Mouse (Mus musculus) limb, embryonic 12.5 days (tissue): ENCODE measurements around the gene Slc17a5. TPM values are rescaled to one million over a fixed set of nuclear protein-coding genes. Genes with fewer than 3 reads are reported as not detected.

Source experiments
- ATAC-seq: fragments of 200-750 bp; cut with Nextera tagmentation; 2 replicates; pipeline ENCODE4 v1.8.0; 2017; ENCODE audit warnings: low read depth, moderate TSS enrichment; ENCODE audit not compliant: insufficient number of reproducible peaks, insufficient read depth, low FRiP score, low TSS enrichment
- H3K27ac ChIP-seq: fragments of 300-500 bp; sonication (generic); 2 replicates; pipeline ENCODE4 v1.5.1; 2016; ENCODE audit warnings: mild to moderate bottlenecking, moderate library complexity
- H3K27me3 ChIP-seq: fragments of 300-500 bp; sonication (generic); 2 replicates; pipeline ENCODE4 v1.6.1; 2016; ENCODE audit warnings: mild to moderate bottlenecking, moderate library complexity
- H3K36me3 ChIP-seq: fragments of 300-500 bp; sonication (generic); 2 replicates; pipeline ENCODE4 v1.6.1; 2016; ENCODE audit warnings: mild to moderate bottlenecking, moderate library complexity
- H3K4me1 ChIP-seq: fragments of 300-500 bp; sonication (generic); replicated peaks from 2 replicates; pipeline ENCODE4 v1.6.1; 2016
- H3K4me2 ChIP-seq: fragments of 300-500 bp; sonication (generic); 2 replicates; pipeline ENCODE4 v1.6.1; 2016; ENCODE audit warnings: mild to moderate bottlenecking, moderate library complexity
- H3K4me3 ChIP-seq: fragments of 300-500 bp; sonication (generic); replicated peaks from 2 replicates; pipeline ENCODE4 v1.5.1; 2016; ENCODE audit warnings: mild to moderate bottlenecking
- H3K9ac ChIP-seq: fragments of 300-500 bp; sonication (generic); replicated peaks from 2 replicates; pipeline ENCODE4 v1.6.1; 2016; ENCODE audit warnings: mild to moderate bottlenecking, moderate library complexity
- H3K9me3 ChIP-seq: fragments of 300-500 bp; sonication (generic); 2 replicates; pipeline ENCODE4 v1.6.1; 2016; ENCODE audit warnings: mild to moderate bottlenecking, moderate library complexity
- WGBS: fragments of 180-500 bp; shearing (Covaris S2); methylation state at CpG from one replicate; pipeline ENCODE4 v1.1.7; 2016; 5-methylcytosine and 5-hydroxymethylcytosine counted together
- polyA plus RNA-seq: library from polyadenylated mRNA; unstranded; fragments of >200 nt; fragmentation: Nextera tagmentation; extraction: Ambion mirVana; gene quantifications from 2 replicates; pipeline ENCODE4 v1.2.1, GENCODE M21; 2016

Slc17a5 gene
- polyA plus RNA-seq = 17.3 and 18.2 TPM in 2 replicates

DNA sequence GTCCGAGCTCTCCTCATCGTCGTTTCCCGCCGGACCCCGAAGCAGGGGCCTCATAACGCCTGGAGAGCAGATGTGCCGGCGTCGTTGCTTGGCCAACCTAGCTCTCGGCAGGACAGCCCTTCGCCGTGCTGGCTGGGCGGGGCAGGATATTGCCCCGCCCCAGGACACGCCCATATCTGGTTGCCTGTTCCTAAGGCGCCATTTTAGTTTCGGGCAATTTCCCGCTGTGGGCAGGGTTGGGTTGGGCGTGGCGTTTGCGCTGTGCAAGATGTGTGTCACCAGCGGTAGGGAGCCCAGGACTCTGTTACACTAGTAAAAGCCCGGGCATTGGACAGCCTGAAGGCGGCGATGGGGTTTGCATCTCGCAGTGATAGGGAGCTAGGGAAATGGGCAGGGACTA is at the start of gene Slc17a5:
Gene Slc17a5, minus strand, starts transcription at position 128 of the 400 bp plus-strand sequence.
- ATAC-seq = peak; percentile 97
- H3K27ac ChIP-seq = peak within 1 kb of the TSS; percentile 88
- H3K4me1 ChIP-seq = peaks cover 7% of the 10 kb centered on the region
- peak within 1 kb of the TSS; percentile 73 for H3K4me3 ChIP-seq
- H3K4me2 ChIP-seq = peak within 1 kb of the TSS; percentile 61
- H3K27me3 ChIP-seq = no peaks in the 10 kb centered on the region
- H3K36me3 ChIP-seq = peaks cover 11% of the 10 kb centered on the region
- WGBS = under 1% methylated on average over 27 of the region's 27 CpGs
- peak within 1 kb of the TSS; percentile 82 for H3K9ac ChIP-seq
- H3K9me3 ChIP-seq = no peaks in the 10 kb centered on the region

DNA sequence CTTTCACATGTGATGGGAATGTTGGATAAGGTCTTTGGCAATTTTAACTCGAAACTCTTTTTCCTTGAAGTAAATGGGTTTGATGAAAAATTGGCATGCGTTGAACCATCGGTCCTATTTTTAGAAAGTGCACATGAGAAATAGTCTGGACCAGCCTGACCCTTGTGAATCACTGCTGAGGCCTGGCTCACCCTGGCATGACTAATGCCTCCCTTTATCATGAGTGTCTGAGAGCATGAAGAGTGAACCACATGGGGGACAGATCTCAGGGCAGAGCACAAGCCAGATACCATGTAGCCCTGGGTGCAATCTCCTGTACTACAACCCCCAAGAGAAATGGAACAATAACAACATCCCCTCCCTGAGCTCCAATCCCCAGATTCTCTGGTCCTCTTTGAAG is 46.1 kb upstream of the Slc17a5 start:
- Histone ChIP-seq H3K9me3 (no peaks in the 10 kb centered on the region), H3K4me3 (no peak overlapping the region), H3K27me3 (no peaks in the 10 kb centered on the region), H3K4me2 (no peak overlapping the region), H3K27ac (no peak overlapping the region), H3K4me1 (peaks cover 2% of the 10 kb centered on the region; the same call in 1 of the 2 replicates), H3K9ac (no peak overlapping the region), H3K36me3 (no peaks in the 10 kb centered on the region)
- no peak for ATAC-seq
- WGBS = 98% methylated on average over 3 of the region's 3 CpGs

DNA sequence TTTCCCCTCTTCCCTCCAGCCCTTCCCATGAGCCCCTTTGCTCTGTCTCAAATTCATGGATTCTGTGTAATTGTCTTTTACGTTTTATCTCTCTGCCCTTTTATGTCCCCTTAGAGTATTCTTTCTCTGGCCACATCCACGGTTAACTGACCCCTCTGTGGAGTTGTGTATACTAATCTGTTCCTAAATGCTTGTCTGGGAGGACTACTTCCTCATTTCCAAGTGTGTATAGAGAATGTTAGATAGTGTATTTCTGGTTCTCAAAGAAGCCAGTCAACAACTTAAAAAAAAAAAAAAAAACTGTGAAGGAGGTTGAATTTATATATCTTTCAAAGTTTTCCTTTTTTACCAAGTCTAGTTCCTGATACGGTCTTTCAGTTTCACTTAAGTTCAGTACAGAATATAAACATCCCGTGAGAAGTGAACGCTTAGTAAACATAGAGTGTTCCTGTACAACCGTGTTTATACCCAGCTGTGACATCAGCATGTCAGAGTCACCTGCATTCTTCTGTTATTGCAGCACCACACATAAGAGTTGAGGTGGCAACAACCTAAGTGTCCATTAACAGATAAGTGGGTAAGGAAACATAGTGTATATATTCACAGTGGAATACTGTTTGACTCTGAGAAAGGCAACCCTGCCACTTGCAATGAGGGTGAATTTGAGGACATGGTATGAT is 44.1 kb upstream of the Slc17a5 start:
- Histone ChIP-seq H3K27me3 (no peaks in the 10 kb centered on the region), H3K9me3 (no peaks in the 10 kb centered on the region), H3K9ac (no peak overlapping the region), H3K4me3 (no peak overlapping the region), H3K4me1 (no peaks in the 10 kb centered on the region; the same call in 1 of the 2 replicates), H3K27ac (no peak overlapping the region), H3K36me3 (no peaks in the 10 kb centered on the region), H3K4me2 (no peak overlapping the region)
- ATAC-seq = no peak
- WGBS = 80% methylated on average over 6 of the region's 6 CpGs

DNA sequence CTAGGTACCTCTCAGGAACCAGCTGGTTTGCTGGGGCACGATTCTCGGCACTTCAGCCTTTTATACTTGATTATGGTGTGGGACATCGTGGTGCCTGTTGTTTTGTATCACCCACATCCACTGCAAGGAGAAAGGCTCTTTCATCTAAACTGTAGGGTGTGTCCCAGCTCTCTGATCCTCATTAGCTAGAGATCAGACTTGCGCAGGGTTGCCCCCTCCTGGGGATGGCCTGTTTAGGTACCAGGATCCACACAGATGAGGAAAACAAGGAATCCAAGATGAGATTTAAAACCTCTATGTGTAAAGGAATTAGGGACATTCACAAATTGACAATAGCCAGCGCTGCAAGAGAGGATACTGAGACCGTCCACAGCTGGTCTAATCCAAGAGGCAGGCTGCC is 42.1 kb upstream of the Slc17a5 start:
- H3K27ac ChIP-seq = no peak overlapping the region
- no peaks in the 10 kb centered on the region for H3K9me3 ChIP-seq
- no peaks in the 10 kb centered on the region for H3K4me1 ChIP-seq
- ATAC-seq = no peak
- no peak overlapping the region for H3K9ac ChIP-seq
- no peaks in the 10 kb centered on the region for H3K27me3 ChIP-seq
- no peaks in the 10 kb centered on the region for H3K36me3 ChIP-seq
- H3K4me3 ChIP-seq = no peak overlapping the region
- 58% methylated on average over 6 of the region's 6 CpGs for WGBS
- H3K4me2 ChIP-seq = no peak overlapping the region

DNA sequence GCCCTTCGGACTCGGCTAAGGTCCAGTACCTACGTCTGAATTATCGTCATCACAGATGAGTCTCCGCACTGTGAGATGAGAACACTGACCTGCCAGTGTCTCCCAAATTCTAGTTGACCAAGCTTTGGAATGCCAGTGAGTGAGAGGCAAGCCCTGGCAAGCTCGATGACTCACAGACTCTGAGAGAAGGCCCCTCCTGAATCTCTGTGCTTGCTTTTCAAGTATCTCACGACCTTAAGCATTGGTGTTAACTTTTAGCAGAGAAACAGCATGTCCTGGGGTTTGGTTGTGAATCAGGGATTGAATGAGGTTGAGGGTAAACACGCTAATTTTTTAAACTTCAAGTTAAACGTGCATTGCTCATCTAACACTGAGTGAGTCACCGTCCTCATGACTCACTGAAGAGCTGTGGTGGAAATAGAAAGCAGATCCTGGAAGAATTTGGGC is 35.5 kb upstream of the Slc17a5 start:
- Histone ChIP-seq H3K27ac (no peak overlapping the region), H3K4me2 (no peak overlapping the region), H3K36me3 (no peaks in the 10 kb centered on the region), H3K9me3 (no peaks in the 10 kb centered on the region), H3K9ac (no peak overlapping the region), H3K4me3 (no peak overlapping the region), H3K27me3 (no peaks in the 10 kb centered on the region), H3K4me1 (no peaks in the 10 kb centered on the region)
- ATAC-seq = no peak
- WGBS = 76% methylated on average over 10 of the region's 10 CpGs

DNA sequence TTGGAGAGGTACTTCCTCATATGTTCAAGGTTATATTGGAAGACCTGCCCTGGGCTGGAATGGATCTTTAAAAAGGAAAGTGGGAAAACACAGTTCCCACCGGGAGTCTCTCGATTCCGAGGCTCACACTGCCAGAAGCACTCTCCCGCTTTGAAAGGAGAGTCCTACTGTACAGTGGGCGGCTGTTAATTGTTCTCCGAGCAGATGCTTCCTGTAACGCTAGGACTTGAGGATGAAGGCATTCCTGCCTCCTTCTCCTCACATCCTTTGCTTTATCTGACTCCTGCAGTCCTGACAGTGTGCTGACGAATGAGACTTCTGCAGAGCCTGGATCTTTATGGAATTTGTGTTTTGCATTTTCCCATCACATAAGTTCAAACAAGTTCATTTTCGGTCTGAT is 31.4 kb upstream of the Slc17a5 start:
- Histone ChIP-seq H3K4me1 (peaks cover 16% of the 10 kb centered on the region), H3K4me2 (no peak overlapping the region), H3K27me3 (peaks cover 11% of the 10 kb centered on the region; the same call in 1 of the 2 replicates), H3K9ac (no peak overlapping the region), H3K4me3 (no peak overlapping the region), H3K9me3 (no peaks in the 10 kb centered on the region), H3K36me3 (no peaks in the 10 kb centered on the region), H3K27ac (no peak overlapping the region)
- WGBS = 85% methylated on average over 9 of the region's 9 CpGs
- no peak for ATAC-seq

- Histone ChIP-seq H3K36me3 (no peaks in the 10 kb centered on the region), H3K4me1 (peaks cover 16% of the 10 kb centered on the region), H3K4me3 (peak within 1 kb of the TSS; percentile 61), H3K4me2 (peak within 1 kb of the TSS; percentile 90), H3K27me3 (peaks cover 11% of the 10 kb centered on the region; the same call in 1 of the 2 replicates), H3K27ac (0 out of 2 replicates have a peak within 1 kb of the TSS, but pooled peaks have one; percentile 45), H3K9ac (peak within 1 kb of the TSS; percentile 77), H3K9me3 (no peaks in the 10 kb centered on the region)
- ATAC-seq = peak; percentile 63
- WGBS = under 1% methylated on average over 43 of the region's 43 CpGs
These were observed 27.7 kb upstream of the Slc17a5 start, which contains the start of gene Cd109 for GRCm38 (mm10) chr9:78615401-78616021. Gene Cd109 (plus strand): TSS chr9:78615546.

DNA sequence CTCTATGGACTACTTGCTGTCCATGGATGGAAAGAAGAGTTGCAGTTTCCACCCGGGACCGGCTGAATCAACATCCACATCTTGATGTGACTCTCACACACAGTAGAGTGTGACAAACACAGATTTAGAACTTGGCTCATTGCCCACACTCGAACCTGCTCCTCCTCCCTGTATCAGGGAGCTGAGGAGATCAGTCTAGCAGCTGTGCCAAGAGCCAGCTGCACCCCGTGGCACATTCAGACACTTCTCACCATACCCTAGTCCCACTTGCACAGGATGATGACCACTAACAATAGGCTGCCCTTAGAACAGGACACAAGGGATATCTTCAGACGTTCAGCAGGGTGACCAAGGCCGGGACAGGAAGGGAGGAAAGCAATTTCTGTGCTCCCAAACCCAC is 26.4 kb upstream of the Slc17a5 start:
- no peak overlapping the region for H3K27ac ChIP-seq
- no peaks in the 10 kb centered on the region for H3K36me3 ChIP-seq
- peaks cover 11% of the 10 kb centered on the region; the same call in 1 of the 2 replicates for H3K27me3 ChIP-seq
- whole genome bisulfite sequencing = 64% methylated on average over 6 of the region's 6 CpGs
- peaks cover 16% of the 10 kb centered on the region for H3K4me1 ChIP-seq
- H3K9me3 ChIP-seq = no peaks in the 10 kb centered on the region
- H3K4me3 ChIP-seq = no peak overlapping the region
- no peak for ATAC-seq
- H3K4me2 ChIP-seq = no peak overlapping the region
- H3K9ac ChIP-seq = no peak overlapping the region

- Histone ChIP-seq H3K4me2 (no peak overlapping the region), H3K4me1 (no peaks in the 10 kb centered on the region), H3K36me3 (no peaks in the 10 kb centered on the region), H3K9me3 (no peaks in the 10 kb centered on the region), H3K27me3 (no peaks in the 10 kb centered on the region), H3K4me3 (no peak overlapping the region), H3K9ac (no peak overlapping the region), H3K27ac (no peak overlapping the region)
- 58% methylated on average over 4 of the region's 4 CpGs for WGBS
- no peak for ATAC-seq
These were observed 13.3 kb upstream of the Slc17a5 start for GRCm38 (mm10) chr9:78601046-78601730.

- Histone ChIP-seq H3K9ac (no peak overlapping the region), H3K4me3 (no peak overlapping the region), H3K9me3 (no peaks in the 10 kb centered on the region), H3K4me2 (no peak overlapping the region), H3K4me1 (no peaks in the 10 kb centered on the region), H3K27me3 (no peaks in the 10 kb centered on the region), H3K36me3 (no peaks in the 10 kb centered on the region), H3K27ac (no peak overlapping the region)
- ATAC-seq = no peak
- WGBS = 78% methylated on average over 5 of the region's 5 CpGs
These were observed 12.1 kb upstream of the Slc17a5 start for GRCm38 (mm10) chr9:78599927-78600326.

GRCm38 (mm10) chr9:78596834-78597233 is 9.0 kb upstream of the Slc17a5 start:
- H3K4me3 ChIP-seq = no peak overlapping the region
- no peaks in the 10 kb centered on the region for H3K36me3 ChIP-seq
- no peaks in the 10 kb centered on the region for H3K27me3 ChIP-seq
- ATAC-seq = no peak
- H3K4me1 ChIP-seq = no peaks in the 10 kb centered on the region
- no peak overlapping the region for H3K9ac ChIP-seq
- WGBS = 5% methylated on average over 5 of the region's 5 CpGs
- no peak overlapping the region for H3K27ac ChIP-seq
- H3K4me2 ChIP-seq = no peak overlapping the region
- H3K9me3 ChIP-seq = no peaks in the 10 kb centered on the region
